Mouse (Mus musculus) monocyte, adult 5-6 weeks (primary cell): ENCODE measurements around the gene Ptbp1. TPM values are rescaled to one million over a fixed set of nuclear protein-coding genes. Genes with fewer than 3 reads are reported as not detected.
A peak's percentile ranks its signal among the peaks of the same experiment; 100 is the strongest.

Experiments used
- ATAC-seq: fragments of 153-309, 156-312 bp; replicated peaks from 2 replicates; pipeline ENCODE4 v1.8.0; 2017; ENCODE audit warnings: mild to moderate bottlenecking; ENCODE audit not compliant: low TSS enrichment, insufficient number of reproducible peaks, severe bottlenecking, poor library complexity, low FRiP score
- total RNA-seq: library from RNA; stranded (forward); fragments of 200-1000, 200-491, 200-594 nt; gene quantifications from 3 replicates; pipeline ENCODE4 v1.2.3, GENCODE M21; 2017

Ptbp1 gene
- total RNA-seq, 1 experiment from 2014 or later, result 55.7 TPM

- ATAC-seq, result no peak
Observed at GRCm38 (mm10) chr10:79831583-79831982, 22.6 kb upstream of the Ptbp1 start.

DNA sequence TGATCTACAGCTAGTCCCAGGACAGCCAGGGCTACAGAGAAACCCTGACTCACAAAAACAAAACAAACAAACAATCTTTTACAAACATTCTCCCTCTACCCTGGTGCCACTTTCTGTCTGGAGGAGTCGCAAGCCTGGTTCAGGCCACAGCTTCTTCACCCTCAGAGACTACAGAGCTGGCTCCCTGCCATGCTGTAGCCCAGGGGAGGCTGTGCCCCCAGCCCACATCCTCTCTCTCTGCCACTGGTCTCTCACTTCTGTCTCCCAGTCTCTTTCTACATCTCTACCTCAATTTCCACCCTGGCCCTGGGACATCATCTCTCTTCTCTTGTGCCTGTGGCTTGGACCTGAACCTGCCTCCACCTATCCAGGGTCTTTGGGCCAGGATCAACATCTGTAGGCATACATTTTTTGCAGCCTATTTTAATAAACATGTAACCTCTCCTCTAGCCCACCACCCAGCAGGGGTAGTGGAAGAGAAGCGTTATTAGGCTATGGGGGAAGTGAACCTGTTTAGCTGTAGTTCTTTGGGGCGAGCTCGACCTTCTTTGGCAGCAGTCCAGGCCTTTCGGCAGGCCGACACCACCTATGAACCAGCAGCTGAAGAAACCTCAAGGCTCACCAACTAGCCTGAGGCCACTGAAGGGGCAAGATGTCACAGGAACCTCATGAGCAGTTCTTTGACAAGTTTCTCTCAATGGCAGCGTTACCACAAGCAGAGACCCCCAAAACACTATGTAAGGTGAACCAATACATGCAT is 22.0 kb upstream of the Ptbp1 start:
- ATAC-seq, result no peak

- ATAC-seq, result no peak
Observed at GRCm38 (mm10) chr10:79832786-79833181, 21.4 kb upstream of the Ptbp1 start.

DNA sequence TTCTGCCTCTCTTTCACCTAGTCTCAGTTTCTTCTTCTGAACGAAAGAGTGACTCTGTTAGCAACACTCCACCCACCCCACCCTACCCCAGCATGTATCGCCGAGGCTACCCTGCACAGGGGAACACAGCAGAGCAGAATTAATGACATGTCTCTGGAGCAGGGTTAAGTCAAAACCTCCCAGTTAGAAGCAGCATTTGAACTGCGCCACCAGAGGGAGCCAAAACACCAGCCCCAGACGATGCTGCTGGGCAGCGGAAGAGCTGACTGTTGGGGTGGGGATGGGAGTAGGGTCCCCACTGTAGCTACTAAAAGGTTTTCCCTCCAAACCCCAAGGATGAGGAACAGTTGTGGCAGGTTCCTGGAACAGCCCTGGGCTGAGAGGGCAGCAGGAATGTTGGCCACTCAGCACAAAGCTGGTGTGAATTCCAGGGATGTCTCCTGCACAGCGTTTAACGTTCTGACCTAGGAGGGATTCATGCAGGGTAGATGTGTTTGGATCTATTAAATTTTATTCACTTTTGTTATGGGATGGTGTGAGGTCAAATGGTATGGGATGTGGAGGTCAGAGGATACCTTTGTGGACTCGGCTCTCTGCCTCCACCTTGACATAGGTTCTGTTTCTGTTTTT is 19.3 kb upstream of the Ptbp1 start:
- peak; percentile 72 for ATAC-seq

- ATAC-seq, result no peak
Observed at GRCm38 (mm10) chr10:79836918-79837317, 17.3 kb upstream of the Ptbp1 start.

DNA sequence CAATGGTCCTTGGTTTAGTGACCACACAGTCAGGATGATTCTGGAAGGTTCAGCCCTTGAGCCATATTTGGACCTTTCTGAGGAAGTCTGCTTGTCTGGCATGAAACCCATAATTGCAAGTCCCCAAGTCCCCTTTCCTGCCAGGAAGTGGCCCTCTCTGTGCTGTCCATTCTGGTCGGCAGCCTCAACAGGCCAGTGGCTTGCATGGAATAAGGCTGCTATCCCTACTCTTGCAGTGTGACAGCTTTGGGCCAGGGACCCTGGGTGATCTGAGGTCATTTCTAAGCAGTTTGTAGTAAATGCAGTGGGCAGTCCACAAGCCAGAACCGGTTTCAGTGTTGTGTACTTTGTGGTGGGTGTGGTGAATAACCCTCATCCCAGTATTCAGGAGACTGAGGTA is 16.1 kb upstream of the Ptbp1 start:
- ATAC-seq, result no peak

DNA sequence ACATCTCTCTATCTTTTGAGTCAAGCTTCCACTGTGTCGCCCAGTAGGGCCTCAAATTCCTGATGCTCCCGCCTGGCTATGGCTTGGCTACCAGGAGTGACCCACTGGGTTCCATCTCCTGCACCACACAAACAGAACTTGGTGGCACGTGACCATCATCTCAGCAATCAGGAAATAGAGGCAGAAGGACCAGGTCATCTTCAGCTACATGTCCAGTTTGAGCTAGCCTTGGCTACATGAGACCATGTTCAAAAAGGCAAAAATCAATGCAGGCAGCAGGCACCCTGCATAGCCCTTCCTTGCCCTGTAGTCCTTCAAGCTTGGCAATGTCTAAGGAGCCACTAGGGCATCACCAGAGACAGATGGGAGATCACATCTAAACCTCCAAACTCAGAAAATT is 14.1 kb upstream of the Ptbp1 start:
- ATAC-seq, result no peak

DNA sequence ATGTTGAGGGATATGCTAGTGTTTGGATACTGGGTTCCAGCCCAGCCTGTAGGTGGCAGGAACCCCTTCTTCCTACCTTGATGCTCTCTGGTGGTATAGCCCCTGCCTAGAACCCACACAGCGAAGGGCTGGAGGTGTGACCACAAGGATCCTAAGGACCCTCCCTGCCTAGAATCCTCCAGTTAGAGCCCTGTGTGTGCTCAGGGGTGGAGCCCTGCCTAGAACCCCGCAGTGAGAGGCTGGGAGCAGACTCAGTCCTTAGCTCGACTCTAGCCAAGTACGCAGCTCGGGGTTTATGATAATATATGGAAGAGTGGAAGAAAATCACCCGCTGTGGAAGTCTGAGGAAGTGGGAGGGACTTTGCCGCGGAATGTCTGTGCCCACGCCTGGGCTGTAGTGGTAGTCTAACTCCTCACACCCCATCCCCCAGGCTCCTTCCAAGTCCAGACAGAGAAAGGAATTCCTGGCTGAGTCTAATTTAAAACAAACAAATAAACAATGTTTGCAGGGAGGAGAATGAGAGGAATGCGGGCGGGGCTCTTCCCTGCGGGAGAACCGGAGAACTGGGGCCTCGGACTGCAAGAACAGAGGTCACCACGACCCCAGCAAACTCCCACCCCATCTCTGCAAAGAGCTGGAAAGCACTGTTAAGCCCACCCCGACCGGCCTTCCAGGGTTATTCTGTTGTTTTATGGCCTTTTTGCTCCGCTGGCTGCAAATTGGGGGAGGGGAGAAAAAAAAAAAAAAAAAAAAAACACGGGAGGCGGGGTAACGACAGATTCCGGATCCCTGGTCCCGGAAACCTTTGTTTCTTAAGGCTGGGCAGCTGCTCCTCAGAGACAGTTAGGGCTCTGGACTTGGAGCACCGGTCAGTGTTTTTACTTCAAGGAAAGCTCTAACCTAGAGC is 13.3 kb upstream of the Ptbp1 start:
- peak; percentile 25; the same call in 1 of the 2 replicates for ATAC-seq

DNA sequence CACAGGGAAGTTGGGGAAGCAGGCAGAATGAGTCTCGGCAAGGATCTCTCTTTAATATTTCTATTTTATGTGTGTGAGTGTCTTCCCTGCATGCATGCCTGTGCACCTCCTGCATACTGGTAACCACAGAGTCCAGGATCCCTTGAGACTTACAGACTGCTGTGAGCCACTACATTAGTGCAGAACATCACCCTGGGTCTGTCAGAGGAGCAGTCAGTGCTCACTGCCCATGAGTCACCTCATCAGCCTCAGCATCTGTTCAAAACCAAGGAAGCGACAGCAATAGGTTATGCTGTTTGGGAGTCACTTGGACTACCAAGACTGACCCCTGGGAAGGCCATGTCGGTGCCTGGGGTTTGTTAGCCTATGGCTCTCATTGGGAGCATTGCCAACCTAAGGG is 11.9 kb upstream of the Ptbp1 start:
- ATAC-seq, result no peak

- ATAC-seq, result no peak
Observed at GRCm38 (mm10) chr10:79843476-79843875, 10.8 kb upstream of the Ptbp1 start.

DNA sequence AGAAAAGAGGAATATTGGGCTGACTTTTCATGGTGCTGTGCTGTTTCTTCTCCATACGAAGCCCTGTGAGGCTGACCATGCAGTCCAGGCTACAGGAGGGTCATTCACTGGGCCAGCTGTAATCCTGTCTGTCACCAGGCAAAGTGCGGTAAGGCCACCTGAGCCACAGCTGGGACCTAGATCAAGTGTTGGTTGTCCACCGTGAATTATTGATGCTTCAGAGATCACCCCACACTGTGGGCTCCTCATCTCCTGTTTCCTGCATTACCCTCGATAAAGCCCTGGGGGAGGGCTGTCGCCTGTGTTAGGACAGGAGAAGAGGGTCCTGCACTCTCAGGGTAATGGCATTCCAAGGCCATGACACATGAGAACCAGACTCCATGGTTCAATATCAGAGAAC is 7.7 kb upstream of the Ptbp1 start:
- ATAC-seq, result no peak

DNA sequence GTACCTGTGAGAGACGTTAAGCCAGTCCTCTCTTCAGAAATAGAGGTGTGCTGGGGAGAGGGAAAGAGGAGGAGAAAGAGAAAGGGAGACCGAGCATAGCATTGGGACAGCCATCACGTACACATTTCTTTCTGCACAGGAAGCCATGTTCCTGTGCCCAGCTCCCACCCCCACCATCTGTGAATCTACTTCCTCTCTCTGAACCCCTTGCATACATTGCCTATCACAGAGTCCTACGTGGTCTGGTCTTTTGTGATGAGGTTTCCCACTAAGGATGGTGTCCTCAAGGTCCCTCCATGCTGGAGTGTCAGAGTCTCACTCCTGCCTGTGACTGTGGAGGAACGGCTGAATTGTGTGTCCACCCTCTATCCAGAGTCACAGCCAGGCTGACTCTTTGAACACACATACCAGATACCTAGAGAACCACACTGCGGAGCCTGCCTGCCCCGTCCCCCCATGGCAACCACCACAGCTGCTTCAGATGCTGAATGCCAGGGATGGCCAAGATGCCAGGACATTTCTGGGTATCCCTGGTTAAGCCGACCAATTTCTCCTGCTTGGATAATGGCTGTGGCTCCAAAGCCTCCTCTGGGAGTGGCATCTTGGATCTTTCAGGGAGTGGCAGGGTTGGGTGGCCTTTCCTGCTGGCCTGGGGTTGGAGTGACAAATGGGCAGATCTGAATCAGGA is 4.1 kb upstream of the Ptbp1 start:
- ATAC-seq, result no peak

- no peak for ATAC-seq
Observed at GRCm38 (mm10) chr10:79851653-79852052, 2.6 kb upstream of the Ptbp1 start.

GRCm38 (mm10) chr10:79852107-79852789 is 2.0 kb upstream of the Ptbp1 start:
- no peak for ATAC-seq

DNA sequence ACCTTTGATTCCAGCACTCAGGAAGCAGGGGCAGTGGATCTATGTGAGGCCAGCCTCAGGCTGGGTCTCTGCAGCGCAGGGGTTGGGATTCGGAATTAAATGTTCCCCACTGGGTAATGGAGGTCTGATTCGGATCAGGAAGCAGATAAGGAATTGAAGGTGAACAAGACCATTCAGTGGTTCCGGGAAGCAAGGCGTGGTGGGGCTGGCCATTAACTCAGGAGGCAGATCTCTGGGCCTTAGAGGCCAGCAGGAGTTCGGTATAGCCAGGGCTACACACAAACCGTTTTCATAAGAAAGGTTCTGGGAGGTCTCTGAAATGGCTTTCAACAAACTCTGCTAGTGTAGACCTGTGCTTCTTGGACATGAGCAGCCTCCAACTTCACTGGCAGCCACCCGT is 1.4 kb upstream of the Ptbp1 start:
- no peak for ATAC-seq

DNA sequence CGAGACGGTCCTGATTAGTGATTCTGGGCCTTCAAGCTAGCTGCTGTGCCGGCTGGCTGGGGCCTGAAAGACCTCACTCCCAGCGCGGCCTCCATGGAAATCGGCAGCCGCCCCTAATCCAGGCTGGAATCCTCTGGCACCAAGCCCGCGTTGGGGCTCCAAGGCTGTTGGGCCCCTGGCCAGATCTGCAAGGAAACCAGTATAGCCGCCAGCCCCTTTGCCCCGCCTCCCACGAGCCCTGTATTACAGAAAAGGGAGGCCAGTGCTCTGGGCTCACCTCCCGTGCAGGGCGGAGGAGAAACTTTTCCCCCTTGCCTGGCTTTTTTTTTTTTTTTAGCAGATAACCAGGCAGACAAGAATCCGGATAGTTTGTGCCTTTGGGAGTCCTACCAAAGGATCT is 835 bp upstream of the Ptbp1 start:
- no peak for ATAC-seq

- no peak for ATAC-seq
Observed at GRCm38 (mm10) chr10:79854801-79855541, 744 bp downstream of the Ptbp1 start.
